Comparison of ENCODE assay signal across 12 mouse cellular contexts in the genomic region with DNA sequence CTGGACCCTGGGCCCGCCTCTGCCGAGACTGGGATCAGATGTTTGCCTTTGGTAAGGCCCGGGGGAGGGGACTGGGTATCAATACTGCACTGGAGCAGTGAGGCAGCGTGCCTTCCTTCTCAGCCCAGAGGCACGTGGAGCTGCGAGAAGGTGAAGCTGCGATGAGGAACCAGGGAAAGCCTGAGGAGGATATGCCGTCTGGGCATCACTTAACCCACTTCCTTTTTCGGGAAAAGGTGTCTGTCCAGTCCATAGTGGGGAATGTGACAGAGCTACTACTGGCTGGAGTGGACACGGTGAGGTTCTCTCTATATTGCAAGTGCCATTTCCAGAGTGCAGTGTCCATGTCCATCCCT. TPM values are rescaled to one million over a fixed set of nuclear protein-coding genes. Genes with fewer than 3 reads are reported as not detected.
DNase-seq lines count a peak whose midpoint lies in the region; ATAC-seq lines count a peak whose summit lies in the region.
"Had no signal": no experiment of that assay in that cellular context is flagged by ENCODE, and none has a peak within 500 bp of the region (broad histone marks: within the 10 kb centered on the region; RNA-seq: fewer than 3 reads in every experiment).

No protein-coding gene starts in this region.

- H3K27me3 ChIP-seq in forebrain, embryonic 10.5 days (ENCODE audit: poor library complexity, severe bottlenecking), result peaks cover 61% of the 10 kb centered on the region
- H3K27me3 ChIP-seq in forebrain, embryonic 16.5 days (replicated peaks; ENCODE audit: control insufficient read depth, insufficient read depth, low read length), result peaks cover 38% of the 10 kb centered on the region
- peaks cover 55% of the 10 kb centered on the region for H3K27me3 ChIP-seq in liver, embryonic 16.5 days (ENCODE audit: control insufficient read depth, insufficient read depth, low read depth, low read length)
- H3K27me3 ChIP-seq in liver, embryonic 11.5 days (replicated peaks; ENCODE audit: control insufficient read depth, insufficient read depth, low read length), result peaks cover 56% of the 10 kb centered on the region
- H3K27me3 ChIP-seq in embryonic facial prominence, embryonic 15.5 days, result peaks cover 55% of the 10 kb centered on the region

- no peaks in the 10 kb centered on the region for H3K9me3 ChIP-seq in forebrain, embryonic 10.5 days
- no peaks in the 10 kb centered on the region for H3K9me3 ChIP-seq in forebrain, embryonic 16.5 days (ENCODE audit: control insufficient read depth, low read length)
- H3K9me3 ChIP-seq in liver, embryonic 16.5 days (replicated peaks; ENCODE audit: control insufficient read depth, low read length), result no peaks in the 10 kb centered on the region
- no peaks in the 10 kb centered on the region for H3K9me3 ChIP-seq in liver, embryonic 11.5 days (ENCODE audit: control insufficient read depth, low read length)
- H3K9me3 ChIP-seq in embryonic facial prominence, embryonic 15.5 days (replicated peaks), result no peaks in the 10 kb centered on the region
- H3K9me3 ChIP-seq: heart, embryonic 15.5 days; limb, embryonic 12.5 days had no signal

- ATAC-seq in forebrain, embryonic 16.5 days, result no peak
- ATAC-seq in liver, embryonic 16.5 days (ENCODE audit: low read depth), result 0 out of 2 replicates have a peak, but pooled peaks have one; percentile 3
- no peak for ATAC-seq in liver, embryonic 11.5 days (replicated peaks; ENCODE audit: low FRiP score)
- no peak for ATAC-seq in embryonic facial prominence, embryonic 15.5 days (ENCODE audit: insufficient number of reproducible peaks, low FRiP score, low TSS enrichment, low read depth)
- ATAC-seq in megakaryocyte progenitor cell, adult 5-6 weeks (replicated peaks; ENCODE audit: poor library complexity), result peak; percentile 49

- peak overlapping the region; percentile 39; the same call in 1 of the 2 replicates for H3K4me3 ChIP-seq in forebrain, embryonic 10.5 days
- H3K4me3 ChIP-seq in forebrain, embryonic 16.5 days (replicated peaks; ENCODE audit: low read length), result no peak overlapping the region
- H3K4me3 ChIP-seq in liver, embryonic 16.5 days (ENCODE audit: low read depth, low read length), result no peak overlapping the region
- no peak overlapping the region for H3K4me3 ChIP-seq in liver, embryonic 11.5 days (ENCODE audit: low read depth, low read length)
- 0 out of 2 replicates have a peak overlapping the region, but pooled peaks have one; percentile 19 for H3K4me3 ChIP-seq in embryonic facial prominence, embryonic 15.5 days (replicated peaks)

- peaks cover 21% of the 10 kb centered on the region for H3K4me1 ChIP-seq in forebrain, embryonic 10.5 days
- 0 out of 2 replicates have a peak, but pooled peaks cover 6% of the 10 kb centered on the region for H3K4me1 ChIP-seq in forebrain, embryonic 16.5 days (replicated peaks; ENCODE audit: control insufficient read depth, insufficient read depth, low read length)
- H3K4me1 ChIP-seq in liver, embryonic 16.5 days (ENCODE audit: control insufficient read depth, low read depth, low read length), result no peaks in the 10 kb centered on the region
- peaks cover 3% of the 10 kb centered on the region; the same call in 1 of the 2 replicates for H3K4me1 ChIP-seq in liver, embryonic 11.5 days (replicated peaks; ENCODE audit: control insufficient read depth, insufficient read depth, low read length)
- peaks cover 20% of the 10 kb centered on the region for H3K4me1 ChIP-seq in embryonic facial prominence, embryonic 15.5 days

- H3K9ac ChIP-seq in forebrain, embryonic 16.5 days (replicated peaks; ENCODE audit: low read depth, low read length), result no peak overlapping the region
- H3K9ac ChIP-seq in liver, embryonic 16.5 days (ENCODE audit: low read depth, low read length), result no peak overlapping the region
- H3K9ac ChIP-seq in liver, embryonic 11.5 days (ENCODE audit: low read depth, low read length), result no peak overlapping the region
- H3K9ac ChIP-seq in embryonic facial prominence, embryonic 15.5 days, result no peak overlapping the region
- H3K9ac ChIP-seq: heart, embryonic 15.5 days; limb, embryonic 12.5 days had no signal

- DNase-seq in forebrain, embryonic 10.5 days (ENCODE audit: extremely low spot score, low spot score), result no peak
- no peak for DNase-seq in liver, embryonic 11.5 days (ENCODE audit: low spot score)
- no peak for DNase-seq in gastrocnemius, postnatal 4 days (ENCODE audit: low spot score in 2 of 2)
- DNase-seq in thymus, postnatal 0 days (ENCODE audit: low spot score), result no peak
- DNase-seq: cerebellum, adult 11 months had no signal

- 17% methylated on average over 10 of the region's 10 CpGs for WGBS in forebrain, embryonic 10.5 days
- WGBS in forebrain, embryonic 16.5 days, result 15% methylated on average over 10 of the region's 10 CpGs
- 10% methylated on average over 10 of the region's 10 CpGs for WGBS in liver, embryonic 16.5 days (ENCODE audit: insufficient replicate concordance)
- 12% methylated on average over 10 of the region's 10 CpGs for WGBS in liver, embryonic 11.5 days
- WGBS in embryonic facial prominence, embryonic 15.5 days, result 15% methylated on average over 10 of the region's 10 CpGs

- no peak overlapping the region for H3K27ac ChIP-seq in forebrain, embryonic 10.5 days
- no peak overlapping the region for H3K27ac ChIP-seq in forebrain, embryonic 16.5 days (ENCODE audit: low read length)
- H3K27ac ChIP-seq in liver, embryonic 16.5 days (ENCODE audit: low read length), result no peak overlapping the region
- no peak overlapping the region for H3K27ac ChIP-seq in liver, embryonic 11.5 days (ENCODE audit: low read depth, low read length)
- H3K27ac ChIP-seq in embryonic facial prominence, embryonic 15.5 days (replicated peaks), result no peak overlapping the region
- H3K27ac ChIP-seq: heart, embryonic 15.5 days; limb, embryonic 12.5 days; macrophage had no signal

- H3K4me2 ChIP-seq in forebrain, embryonic 16.5 days (ENCODE audit: low read length), result no peak overlapping the region
- H3K4me2 ChIP-seq in liver, embryonic 16.5 days (ENCODE audit: low read depth, low read length), result no peak overlapping the region
- H3K4me2 ChIP-seq in liver, embryonic 11.5 days, result no peak overlapping the region
- H3K4me2 ChIP-seq in embryonic facial prominence, embryonic 15.5 days (replicated peaks), result no peak overlapping the region

- H3K36me3 ChIP-seq in forebrain, embryonic 10.5 days (replicated peaks), result peaks cover 41% of the 10 kb centered on the region
- peaks cover 6% of the 10 kb centered on the region for H3K36me3 ChIP-seq in forebrain, embryonic 16.5 days (ENCODE audit: control insufficient read depth, insufficient read depth)
- no peaks in the 10 kb centered on the region for H3K36me3 ChIP-seq in liver, embryonic 16.5 days (ENCODE audit: control insufficient read depth, insufficient read depth)
- H3K36me3 ChIP-seq in liver, embryonic 11.5 days (ENCODE audit: control insufficient read depth, insufficient read depth, low read length), result no peaks in the 10 kb centered on the region
- peaks cover under 1% of the 10 kb centered on the region; the same call in 1 of the 2 replicates for H3K36me3 ChIP-seq in embryonic facial prominence, embryonic 15.5 days

RNA-seq across cellular contexts. Expression of a gene that starts 2.0 kb away (rescaled TPM):
- 0.11 and 0.16 TPM in 2 replicates for polyA plus RNA-seq in forebrain, embryonic 10.5 days (2016; fragmentation: Nextera tagmentation; extraction: Ambion mirVana)
- 0.20 and 0.26 TPM in 2 replicates for polyA plus RNA-seq in forebrain, embryonic 16.5 days (2015; fragmentation: Nextera tagmentation; extraction: Ambion mirVana)
- 0.04 TPM in 1 of 2 replicates, not detected in the other for polyA plus RNA-seq in liver, embryonic 16.5 days (2015; fragmentation: Nextera tagmentation; extraction: Ambion mirVana)
- not detected in 2 replicates for polyA plus RNA-seq in liver, embryonic 11.5 days (2014; fragmentation: Nextera tagmentation; extraction: Ambion mirVana)
- 0.13 and 0.41 TPM in 2 replicates for polyA plus RNA-seq in embryonic facial prominence, embryonic 15.5 days (2015; fragmentation: Nextera tagmentation; extraction: Ambion mirVana)
- total RNA-seq in megakaryocyte progenitor cell, adult 5-6 weeks (2015), result 0.10 TPM in 1 of 2 replicates, not detected in the other
- total RNA-seq in megakaryocyte progenitor cell, adult 5-6 weeks (2017), result 0.30 TPM in 1 of 2 replicates, not detected in the other
- under 1 TPM; 0.78 to 0.86 TPM for total RNA-seq in gastrocnemius, postnatal 4 days (2021)
- polyA plus RNA-seq in thymus, postnatal 0 days (2015; fragmentation: Nextera tagmentation; extraction: Ambion mirVana), result 0.05 and 0.09 TPM in 2 replicates
- polyA plus RNA-seq: macrophage had no signal

RNA-seq across cellular contexts. Expression of a gene that starts 8.8 kb away (rescaled TPM):
- 0.18 and 0.21 TPM in 2 replicates for polyA plus RNA-seq in forebrain, embryonic 10.5 days (2016; fragmentation: Nextera tagmentation; extraction: Ambion mirVana)
- polyA plus RNA-seq in forebrain, embryonic 16.5 days (2015; fragmentation: Nextera tagmentation; extraction: Ambion mirVana), result 0.11 and 0.18 TPM in 2 replicates
- 0.09 and 0.21 TPM in 2 replicates for polyA plus RNA-seq in liver, embryonic 16.5 days (2015; fragmentation: Nextera tagmentation; extraction: Ambion mirVana)
- 0.11 and 0.23 TPM in 2 replicates for polyA plus RNA-seq in liver, embryonic 11.5 days (2014; fragmentation: Nextera tagmentation; extraction: Ambion mirVana)
- polyA plus RNA-seq in embryonic facial prominence, embryonic 15.5 days (2015; fragmentation: Nextera tagmentation; extraction: Ambion mirVana), result 1.3 TPM in 2 replicates
- 0.07 TPM in 1 of 2 replicates, not detected in the other for total RNA-seq in megakaryocyte progenitor cell, adult 5-6 weeks (2015)
- total RNA-seq in megakaryocyte progenitor cell, adult 5-6 weeks (2017), result not detected in 2 replicates
- 1 to 10 TPM in 1 of 2 experiments, under 1 TPM in 1; 0.78 to 1.1 TPM for total RNA-seq in gastrocnemius, postnatal 4 days (2021)
- polyA plus RNA-seq in thymus, postnatal 0 days (2015; fragmentation: Nextera tagmentation; extraction: Ambion mirVana), result 0.08 TPM in 1 of 2 replicates, not detected in the other
- polyA plus RNA-seq: macrophage had no signal

RNA-seq across cellular contexts. Expression of a gene that starts 8.9 kb away (rescaled TPM):
- polyA plus RNA-seq in forebrain, embryonic 10.5 days (2016; fragmentation: Nextera tagmentation; extraction: Ambion mirVana), result 62.1 and 65.2 TPM in 2 replicates
- 20.1 and 23.0 TPM in 2 replicates for polyA plus RNA-seq in forebrain, embryonic 16.5 days (2015; fragmentation: Nextera tagmentation; extraction: Ambion mirVana)
- 13.4 and 13.5 TPM in 2 replicates for polyA plus RNA-seq in liver, embryonic 16.5 days (2015; fragmentation: Nextera tagmentation; extraction: Ambion mirVana)
- 54.1 and 58.1 TPM in 2 replicates for polyA plus RNA-seq in liver, embryonic 11.5 days (2014; fragmentation: Nextera tagmentation; extraction: Ambion mirVana)
- polyA plus RNA-seq in embryonic facial prominence, embryonic 15.5 days (2015; fragmentation: Nextera tagmentation; extraction: Ambion mirVana), result 55.2 and 61.7 TPM in 2 replicates
- total RNA-seq in megakaryocyte progenitor cell, adult 5-6 weeks (2015), result 36.5 and 46.6 TPM in 2 replicates
- 22.7 and 30.9 TPM in 2 replicates for total RNA-seq in megakaryocyte progenitor cell, adult 5-6 weeks (2017)
- total RNA-seq in gastrocnemius, postnatal 4 days (2021), result 10 to 100 TPM; 18.3 to 18.8 TPM
- polyA plus RNA-seq in thymus, postnatal 0 days (2015; fragmentation: Nextera tagmentation; extraction: Ambion mirVana), result 24.7 and 25.5 TPM in 2 replicates

RNA-seq across cellular contexts. Expression of a gene that starts 9.9 kb away (rescaled TPM):
- 1.1 and 1.2 TPM in 2 replicates for polyA plus RNA-seq in forebrain, embryonic 10.5 days (2016; fragmentation: Nextera tagmentation; extraction: Ambion mirVana)
- polyA plus RNA-seq in forebrain, embryonic 16.5 days (2015; fragmentation: Nextera tagmentation; extraction: Ambion mirVana), result 5.3 and 6.6 TPM in 2 replicates
- not detected in 2 replicates for polyA plus RNA-seq in liver, embryonic 16.5 days (2015; fragmentation: Nextera tagmentation; extraction: Ambion mirVana)
- polyA plus RNA-seq in liver, embryonic 11.5 days (2014; fragmentation: Nextera tagmentation; extraction: Ambion mirVana), result 0.38 TPM in 2 replicates
- polyA plus RNA-seq in embryonic facial prominence, embryonic 15.5 days (2015; fragmentation: Nextera tagmentation; extraction: Ambion mirVana), result 1.8 and 2.4 TPM in 2 replicates
- total RNA-seq in megakaryocyte progenitor cell, adult 5-6 weeks (2015), result 0.05 and 0.10 TPM in 2 replicates
- total RNA-seq in megakaryocyte progenitor cell, adult 5-6 weeks (2017), result 0.08 TPM in 1 of 2 replicates, not detected in the other
- total RNA-seq in gastrocnemius, postnatal 4 days (2021), result 1 to 10 TPM; 1.6 to 1.7 TPM
- polyA plus RNA-seq in thymus, postnatal 0 days (2015; fragmentation: Nextera tagmentation; extraction: Ambion mirVana), result 0.30 and 0.52 TPM in 2 replicates

RNA-seq across cellular contexts. Expression of a gene that starts 13.2 kb away (rescaled TPM):
- 3,005 and 3,066 TPM in 2 replicates for polyA plus RNA-seq in forebrain, embryonic 10.5 days (2016; fragmentation: Nextera tagmentation; extraction: Ambion mirVana)
- polyA plus RNA-seq in forebrain, embryonic 16.5 days (2015; fragmentation: Nextera tagmentation; extraction: Ambion mirVana), result 1,494 and 1,664 TPM in 2 replicates
- polyA plus RNA-seq in liver, embryonic 16.5 days (2015; fragmentation: Nextera tagmentation; extraction: Ambion mirVana), result 293 and 317 TPM in 2 replicates
- polyA plus RNA-seq in liver, embryonic 11.5 days (2014; fragmentation: Nextera tagmentation; extraction: Ambion mirVana), result 1,533 and 1,539 TPM in 2 replicates
- polyA plus RNA-seq in embryonic facial prominence, embryonic 15.5 days (2015; fragmentation: Nextera tagmentation; extraction: Ambion mirVana), result 1,372 and 1,398 TPM in 2 replicates
- total RNA-seq in megakaryocyte progenitor cell, adult 5-6 weeks (2015), result 781 and 827 TPM in 2 replicates
- 536 and 567 TPM in 2 replicates for total RNA-seq in megakaryocyte progenitor cell, adult 5-6 weeks (2017)
- total RNA-seq in gastrocnemius, postnatal 4 days (2021), result 100 to 1,000 TPM; 225 to 253 TPM
- polyA plus RNA-seq in thymus, postnatal 0 days (2015; fragmentation: Nextera tagmentation; extraction: Ambion mirVana), result 889 and 1,028 TPM in 2 replicates

Comparison
In these comparisons a context has a peak if more than half of its experiments do, and no peak if none do; other contexts are left out.
1. H3K4me3 ChIP-seq: peak in forebrain, embryonic 10.5 days (single experiment) and embryonic facial prominence, embryonic 15.5 days (single experiment); none in forebrain, embryonic 16.5 days (single experiment), liver, embryonic 16.5 days (single experiment) and liver, embryonic 11.5 days (single experiment).
2. ATAC-seq: peak in liver, embryonic 16.5 days (single experiment) and megakaryocyte progenitor cell, adult 5-6 weeks (single experiment); none in forebrain, embryonic 16.5 days (single experiment), liver, embryonic 11.5 days (single experiment) and embryonic facial prominence, embryonic 15.5 days (single experiment).